Mouse (Mus musculus) ovary, postnatal 10 days (tissue): ENCODE data around the gene Sort1.

ENCODE experiments used
- DNase-seq: peaks from one replicate; pipeline ENCODE4 v3.0.0; 2022; ENCODE audit warnings: low spot score

The Sort1 gene

DNA sequence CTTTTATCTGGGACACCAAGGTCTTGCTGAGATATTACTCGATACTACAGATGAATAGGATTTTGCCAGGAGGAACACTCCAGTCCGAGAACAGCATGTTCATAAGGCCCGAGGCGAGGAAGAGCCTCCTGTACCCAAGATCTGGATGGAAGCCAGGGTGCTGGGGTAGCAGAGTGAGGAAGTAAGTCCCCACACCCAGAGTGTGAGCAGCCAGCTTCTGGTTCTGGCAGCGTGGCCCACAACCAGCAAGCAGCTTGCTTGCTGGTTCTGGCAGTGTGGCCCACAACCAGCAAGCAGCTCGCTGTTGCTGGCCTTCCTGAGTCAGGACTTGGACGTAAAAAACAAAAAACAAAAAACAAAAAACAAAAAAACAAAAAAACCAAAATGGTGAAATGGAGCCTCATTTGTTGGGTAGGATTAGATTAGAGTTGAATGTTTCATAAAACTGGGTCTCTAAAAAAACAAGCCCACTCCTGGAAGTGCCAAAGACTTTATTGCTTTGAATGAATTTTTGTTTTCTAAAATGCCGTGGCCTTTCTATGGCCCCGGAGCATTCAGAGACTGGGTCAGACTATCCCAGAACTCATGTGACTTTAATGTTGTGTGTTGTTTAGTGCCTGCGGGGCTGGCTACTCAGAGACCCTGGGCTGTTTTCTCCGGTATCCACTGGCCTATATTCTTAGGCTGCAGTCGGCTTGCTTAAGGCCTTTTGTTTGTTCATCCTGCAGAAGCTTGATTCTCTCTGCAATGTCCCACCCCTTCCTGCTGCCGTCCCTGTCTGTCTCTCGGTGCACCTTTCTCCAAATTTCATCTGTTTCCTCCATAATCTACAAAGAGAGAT lies 11.7 kb downstream of the Sort1 start:
- no peak for DNase-seq

GRCm38 (mm10) chr3:108296220-108297049 lies 12.6 kb downstream of the Sort1 start:
- no peak for DNase-seq

GRCm38 (mm10) chr3:108297050-108297419 lies 13.2 kb downstream of the Sort1 start:
- no peak for DNase-seq

GRCm38 (mm10) chr3:108297603-108298553 lies 14.0 kb downstream of the Sort1 start:
- DNase-seq, result no peak

- no peak for DNase-seq
Observed at GRCm38 (mm10) chr3:108300455-108301030, 16.7 kb downstream of the Sort1 start.

- no peak for DNase-seq
Observed at GRCm38 (mm10) chr3:108303683-108304082, 19.8 kb downstream of the Sort1 start.

- DNase-seq, result no peak
Observed at GRCm38 (mm10) chr3:108304747-108305146, 20.9 kb downstream of the Sort1 start.

- no peak for DNase-seq
Observed at GRCm38 (mm10) chr3:108306387-108306786, 22.5 kb downstream of the Sort1 start.

GRCm38 (mm10) chr3:108307485-108307884 lies 23.6 kb downstream of the Sort1 start:
- DNase-seq, result no peak

GRCm38 (mm10) chr3:108310921-108311341 lies 27.0 kb downstream of the Sort1 start:
- DNase-seq, result no peak

DNA sequence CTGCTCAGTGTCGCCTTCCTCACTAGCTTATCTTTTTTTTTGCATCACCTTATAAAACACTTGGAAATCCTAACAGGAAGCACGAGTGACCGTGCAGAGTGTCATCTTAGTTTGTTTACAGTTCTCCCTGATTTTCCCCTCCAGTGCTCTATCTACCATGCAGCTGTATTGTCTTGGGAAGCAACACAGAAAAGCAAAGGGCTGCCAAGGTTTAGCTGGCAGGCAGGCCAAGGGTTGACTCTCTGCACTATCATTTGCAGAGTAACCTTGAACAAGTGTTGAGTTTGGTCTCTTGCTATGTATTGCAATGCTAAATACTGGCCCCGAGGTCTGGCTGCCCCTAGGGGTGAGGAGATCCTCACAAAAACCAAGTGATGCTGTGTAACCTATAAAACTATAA lies 27.8 kb downstream of the Sort1 start:
- no peak for DNase-seq

DNA sequence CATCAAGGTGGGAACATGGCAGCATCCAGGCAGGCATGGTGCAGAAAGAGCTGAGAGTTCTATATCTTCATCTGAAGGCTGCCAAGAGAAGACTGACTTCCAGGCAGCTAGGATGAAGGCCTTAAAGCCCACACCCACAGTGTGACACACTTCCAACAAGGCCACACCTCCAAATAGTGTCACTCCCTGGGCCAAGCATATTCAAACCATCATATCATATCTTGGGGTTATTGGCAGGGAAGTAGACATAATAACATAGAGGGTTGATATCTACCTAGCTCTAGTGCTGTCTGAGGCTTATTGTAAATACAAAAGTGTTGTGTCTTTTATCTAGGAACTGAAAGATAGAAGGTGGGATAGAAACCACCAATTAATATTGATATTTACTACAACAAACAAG lies 28.5 kb downstream of the Sort1 start:
- no peak for DNase-seq

DNA sequence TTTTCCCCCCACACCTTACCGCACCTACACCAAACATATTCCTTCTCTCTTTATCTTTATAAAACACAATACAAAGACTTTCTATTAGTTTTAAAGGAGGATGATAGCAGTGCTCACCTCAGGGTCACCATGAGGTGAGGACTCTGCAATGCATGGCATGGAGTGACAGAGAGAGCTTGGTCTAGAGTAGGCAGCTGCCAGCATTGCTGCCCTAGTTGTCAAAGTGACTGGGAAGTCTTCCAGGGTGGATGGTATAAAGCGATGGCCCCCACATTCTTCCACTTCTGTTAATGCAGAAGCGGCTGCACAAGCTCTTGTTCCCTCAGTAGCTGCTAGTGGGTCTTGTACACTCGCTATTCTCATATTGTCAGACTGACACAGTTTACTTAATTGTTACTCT lies 29.3 kb downstream of the Sort1 start:
- no peak for DNase-seq

DNA sequence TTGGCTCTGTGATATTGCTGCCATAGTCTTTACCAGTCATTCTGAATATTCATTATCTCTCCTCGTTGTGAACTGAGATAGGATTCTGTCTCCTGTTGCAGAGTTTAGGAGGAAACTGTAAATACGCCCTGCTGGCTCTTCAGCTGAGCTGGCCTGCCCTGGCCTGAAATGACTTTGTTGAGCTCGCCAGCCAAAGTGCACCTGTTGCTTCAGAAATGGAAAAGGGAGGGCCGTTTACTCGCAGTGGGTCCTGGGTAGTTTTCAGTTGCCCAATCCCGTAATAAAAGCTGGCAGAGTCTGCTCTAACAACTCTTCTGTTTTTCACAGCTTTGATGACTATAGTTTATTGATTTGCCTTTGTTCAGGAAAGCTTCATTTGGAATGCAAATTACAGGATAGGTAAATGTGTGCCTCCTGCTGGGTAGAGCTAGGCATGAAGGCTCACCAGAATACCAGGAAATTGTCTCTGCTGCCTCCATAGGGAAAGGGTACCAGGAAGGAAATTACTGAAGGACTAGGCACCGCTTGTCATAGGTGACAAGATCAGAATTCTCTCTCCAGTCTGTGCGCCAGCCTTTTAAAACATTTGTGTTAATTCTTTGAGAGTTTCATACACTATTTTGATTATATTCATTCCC lies 30.3 kb downstream of the Sort1 start:
- DNase-seq, result no peak

DNA sequence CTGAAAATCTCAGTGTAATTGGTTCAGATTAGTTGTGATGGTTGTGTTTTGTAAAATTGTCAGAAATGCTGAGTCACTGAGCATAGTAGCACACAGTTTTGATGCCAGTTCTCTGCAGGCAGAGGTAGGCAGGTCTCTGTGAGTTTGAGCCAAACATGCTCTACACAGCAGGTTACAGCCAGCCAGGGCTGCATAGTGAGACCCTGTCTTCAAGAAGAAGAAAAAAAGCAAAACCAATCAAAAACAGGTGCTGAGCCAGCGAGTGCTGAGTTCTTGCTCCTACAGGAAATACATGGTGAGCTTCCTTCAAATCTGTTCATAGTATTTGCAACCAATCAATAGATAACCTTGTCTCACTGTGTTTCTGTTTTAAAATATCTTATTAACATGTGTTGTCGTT lies 34.6 kb downstream of the Sort1 start:
- no peak for DNase-seq

GRCm38 (mm10) chr3:108321671-108322070 lies 37.8 kb downstream of the Sort1 start:
- no peak for DNase-seq

DNA sequence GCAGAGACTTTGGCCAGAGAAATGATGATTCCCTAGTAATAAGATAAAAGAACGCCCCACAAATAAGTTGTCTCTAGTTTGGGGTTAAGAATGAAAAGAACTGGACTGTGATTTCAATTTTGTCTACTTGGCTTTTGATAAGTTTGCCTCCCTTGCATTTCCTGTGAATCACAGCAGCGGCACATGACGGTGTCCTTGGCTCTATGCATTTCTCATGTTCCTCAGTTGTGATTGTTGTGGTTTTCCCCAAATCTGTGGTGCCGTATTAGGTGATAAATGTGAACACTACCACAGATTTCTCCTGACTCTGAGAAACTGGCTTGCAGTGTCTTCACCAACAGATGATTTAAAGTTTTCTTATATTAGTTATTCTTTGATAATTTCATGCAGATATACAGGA lies 38.3 kb downstream of the Sort1 start:
- DNase-seq, result no peak

DNA sequence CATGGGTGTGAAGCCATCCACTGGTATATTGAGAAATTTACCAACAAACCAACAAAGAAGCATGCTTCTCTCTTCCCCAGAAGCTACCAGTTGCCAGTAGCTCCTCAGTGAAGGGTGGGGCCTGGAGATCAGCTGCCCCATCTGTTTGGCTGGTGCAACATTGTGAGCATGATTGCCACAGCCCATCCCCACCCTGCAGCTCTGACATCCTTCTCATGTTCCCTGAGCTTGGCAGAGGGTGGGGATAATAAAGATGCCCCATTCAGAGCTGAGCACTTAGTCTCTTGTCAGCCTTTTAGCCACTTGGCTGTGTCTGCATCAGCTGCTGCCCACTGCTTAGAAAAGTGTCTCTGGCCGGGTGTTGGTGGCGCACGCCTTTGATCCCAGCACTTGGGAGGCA lies 39.1 kb downstream of the Sort1 start:
- no peak for DNase-seq

- no peak for DNase-seq
Observed at GRCm38 (mm10) chr3:108324837-108325236, 41.0 kb downstream of the Sort1 start.

DNA sequence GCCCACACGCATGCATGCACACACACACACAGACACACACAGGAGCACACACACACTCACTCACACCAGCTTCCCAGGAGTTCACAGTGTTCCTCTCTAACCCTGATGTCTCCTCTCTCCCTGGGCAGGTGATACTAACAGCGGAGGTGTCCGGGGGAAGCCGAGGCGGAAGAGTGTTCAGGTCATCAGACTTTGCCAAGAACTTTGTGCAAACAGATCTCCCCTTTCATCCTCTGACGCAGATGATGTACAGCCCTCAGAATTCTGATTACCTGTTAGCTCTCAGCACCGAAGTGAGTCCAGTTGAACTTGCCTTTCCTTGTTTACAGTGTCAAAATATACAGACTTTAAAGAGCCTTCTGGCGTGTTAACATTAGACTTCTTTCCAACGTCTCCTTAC lies 41.6 kb downstream of the Sort1 start:
- DNase-seq, result no peak

GRCm38 (mm10) chr3:108327275-108327674 lies 43.4 kb downstream of the Sort1 start:
- DNase-seq, result no peak
